Mouse (Mus musculus): Measurements from ENCODE around the gene Cry2. TPM values are rescaled to one million over a fixed set of nuclear protein-coding genes. Genes with fewer than 3 reads are reported as not detected.
"Not testable (repeated sequence)": the region's sequence is repeated elsewhere in the genome, so short reads cannot be mapped to it uniquely, and the experiment has no call there.

Gene Cry2
- polyA plus RNA-seq, 1 experiment from 2014 or later = 46.8 TPM

- Histone ChIP-seq H3K27ac (ENCODE audit: low read length) (no peak overlapping the region), H3K4me1 (replicated peaks; ENCODE audit: control insufficient read depth, insufficient read depth, low read length) (peaks cover 6% of the 10 kb centered on the region), H3K4me2 (ENCODE audit: low read length) (no peak overlapping the region), H3K4me3 (replicated peaks; ENCODE audit: low read length) (no peak overlapping the region), H3K27me3 (replicated peaks; ENCODE audit: control insufficient read depth, insufficient read depth, low read length) (no peaks in the 10 kb centered on the region), H3K9ac (replicated peaks; ENCODE audit: low read depth, low read length) (no peak overlapping the region), H3K36me3 (ENCODE audit: control insufficient read depth, insufficient read depth) (peaks cover 41% of the 10 kb centered on the region), H3K9me3 (ENCODE audit: control insufficient read depth, low read length) (no peaks in the 10 kb centered on the region)
- no peak for ATAC-seq
- 87% methylated on average over 7 of the region's 7 CpGs for WGBS
These were observed 28.2 kb downstream of the Cry2 start for GRCm38 (mm10) chr2:92405687-92406086.

GRCm38 (mm10) chr2:92404737-92405136 lies 29.1 kb downstream of the Cry2 start:
- Histone ChIP-seq H3K36me3 (ENCODE audit: control insufficient read depth, insufficient read depth) (peaks cover 32% of the 10 kb centered on the region), H3K27ac (ENCODE audit: low read length) (no peak overlapping the region), H3K9me3 (ENCODE audit: control insufficient read depth, low read length) (no peaks in the 10 kb centered on the region), H3K4me3 (replicated peaks; ENCODE audit: low read length) (no peak overlapping the region), H3K9ac (replicated peaks; ENCODE audit: low read depth, low read length) (no peak overlapping the region), H3K4me2 (ENCODE audit: low read length) (no peak overlapping the region), H3K4me1 (replicated peaks; ENCODE audit: control insufficient read depth, insufficient read depth, low read length) (peaks cover 12% of the 10 kb centered on the region), H3K27me3 (replicated peaks; ENCODE audit: control insufficient read depth, insufficient read depth, low read length) (no peaks in the 10 kb centered on the region)
- no peak for ATAC-seq
- WGBS = 92% methylated on average over 6 of the region's 6 CpGs

GRCm38 (mm10) chr2:92403776-92404319 lies 30.0 kb downstream of the Cry2 start:
- Histone ChIP-seq H3K27ac (ENCODE audit: low read length) (no peak overlapping the region), H3K4me1 (replicated peaks; ENCODE audit: control insufficient read depth, insufficient read depth, low read length) (peaks cover 21% of the 10 kb centered on the region), H3K9me3 (ENCODE audit: control insufficient read depth, low read length) (no peaks in the 10 kb centered on the region), H3K36me3 (ENCODE audit: control insufficient read depth, insufficient read depth) (peaks cover 23% of the 10 kb centered on the region), H3K4me3 (replicated peaks; ENCODE audit: low read length) (no peak overlapping the region), H3K4me2 (ENCODE audit: low read length) (no peak overlapping the region), H3K27me3 (replicated peaks; ENCODE audit: control insufficient read depth, insufficient read depth, low read length) (no peaks in the 10 kb centered on the region), H3K9ac (replicated peaks; ENCODE audit: low read depth, low read length) (no peak overlapping the region)
- no peak for ATAC-seq
- WGBS = 94% methylated on average over 5 of the region's 5 CpGs

GRCm38 (mm10) chr2:92402591-92403326 lies 31.1 kb downstream of the Cry2 start:
- Histone ChIP-seq H3K4me1 (replicated peaks; ENCODE audit: control insufficient read depth, insufficient read depth, low read length) (peaks cover 27% of the 10 kb centered on the region), H3K4me3 (replicated peaks; ENCODE audit: low read length) (no peak overlapping the region), H3K36me3 (ENCODE audit: control insufficient read depth, insufficient read depth) (peaks cover 17% of the 10 kb centered on the region), H3K27ac (ENCODE audit: low read length) (peak overlapping the region; percentile 44; the same call in 1 of the 2 replicates), H3K4me2 (ENCODE audit: low read length) (no peak overlapping the region), H3K27me3 (replicated peaks; ENCODE audit: control insufficient read depth, insufficient read depth, low read length) (no peaks in the 10 kb centered on the region), H3K9ac (replicated peaks; ENCODE audit: low read depth, low read length) (no peak overlapping the region), H3K9me3 (ENCODE audit: control insufficient read depth, low read length) (no peaks in the 10 kb centered on the region)
- no peak; the same call in 1 of the 2 replicates for ATAC-seq
- 61% methylated on average over 4 of the region's 4 CpGs for WGBS

GRCm38 (mm10) chr2:92401091-92401561 lies 32.7 kb downstream of the Cry2 start, which contains the start of gene Mapk8ip1:
Gene Mapk8ip1 (minus strand): TSS chr2:92401263.
- peak within 1 kb of the TSS; percentile 85 for H3K4me3 ChIP-seq (replicated peaks; ENCODE audit: low read length)
- no peaks in the 10 kb centered on the region for H3K27me3 ChIP-seq (replicated peaks; ENCODE audit: control insufficient read depth, insufficient read depth, low read length)
- WGBS = under 1% methylated on average over 42 of the region's 59 CpGs
- peak within 1 kb of the TSS; percentile 87 for H3K4me2 ChIP-seq (ENCODE audit: low read length)
- H3K9me3 ChIP-seq (ENCODE audit: control insufficient read depth, low read length) = no peaks in the 10 kb centered on the region
- ATAC-seq = peak; percentile 65
- H3K9ac ChIP-seq (replicated peaks; ENCODE audit: low read depth, low read length) = peak within 1 kb of the TSS; percentile 96
- 0 out of 2 replicates have a peak within 1 kb of the TSS, but pooled peaks have one; percentile 15 for H3K27ac ChIP-seq (ENCODE audit: low read length)
- H3K4me1 ChIP-seq (replicated peaks; ENCODE audit: control insufficient read depth, insufficient read depth, low read length) = peaks cover 32% of the 10 kb centered on the region
- H3K36me3 ChIP-seq (ENCODE audit: control insufficient read depth, insufficient read depth) = peaks cover 10% of the 10 kb centered on the region

- Histone ChIP-seq H3K9ac (replicated peaks; ENCODE audit: low read depth, low read length) (peak overlapping the region; percentile 96), H3K36me3 (ENCODE audit: control insufficient read depth, insufficient read depth) (peaks cover 8% of the 10 kb centered on the region), H3K4me3 (replicated peaks; ENCODE audit: low read length) (peak overlapping the region; percentile 85), H3K4me2 (ENCODE audit: low read length) (peak overlapping the region; percentile 87), H3K27me3 (replicated peaks; ENCODE audit: control insufficient read depth, insufficient read depth, low read length) (no peaks in the 10 kb centered on the region), H3K9me3 (ENCODE audit: control insufficient read depth, low read length) (no peaks in the 10 kb centered on the region), H3K4me1 (replicated peaks; ENCODE audit: control insufficient read depth, insufficient read depth, low read length) (peaks cover 32% of the 10 kb centered on the region), H3K27ac (ENCODE audit: low read length) (0 out of 2 replicates have a peak overlapping the region, but pooled peaks have one; percentile 15)
- no peak; the same call in 1 of the 2 replicates for ATAC-seq
- WGBS = under 1% methylated on average over 20 of the region's 22 CpGs
These were observed 33.2 kb downstream of the Cry2 start for GRCm38 (mm10) chr2:92400682-92401081.

GRCm38 (mm10) chr2:92399877-92400276 lies 34.0 kb downstream of the Cry2 start:
- WGBS = 40% methylated on average over 3 of the region's 4 CpGs
- peak overlapping the region; percentile 87 for H3K4me2 ChIP-seq (ENCODE audit: low read length)
- peak overlapping the region; percentile 96; the same call in 1 of the 2 replicates for H3K9ac ChIP-seq (replicated peaks; ENCODE audit: low read depth, low read length)

GRCm38 (mm10) chr2:92397436-92397835 lies 36.4 kb downstream of the Cry2 start:
- Histone ChIP-seq H3K27me3 (replicated peaks; ENCODE audit: control insufficient read depth, insufficient read depth, low read length) (no peaks in the 10 kb centered on the region), H3K36me3 (ENCODE audit: control insufficient read depth, insufficient read depth) (no peaks in the 10 kb centered on the region), H3K27ac (ENCODE audit: low read length) (no peak overlapping the region), H3K4me2 (ENCODE audit: low read length) (no peak overlapping the region), H3K9ac (replicated peaks; ENCODE audit: low read depth, low read length) (no peak overlapping the region), H3K9me3 (ENCODE audit: control insufficient read depth, low read length) (no peaks in the 10 kb centered on the region), H3K4me1 (replicated peaks; ENCODE audit: control insufficient read depth, insufficient read depth, low read length) (peaks cover 40% of the 10 kb centered on the region), H3K4me3 (replicated peaks; ENCODE audit: low read length) (no peak overlapping the region)
- no peak for ATAC-seq
- 80% methylated on average over 1 of the region's 1 CpGs for WGBS

More at GRCm38 (mm10) chr2:92399877-92400276, 34.0 kb downstream of the Cry2 start:
- H3K4me1 ChIP-seq (replicated peaks; ENCODE audit: control insufficient read depth, insufficient read depth, low read length) = peaks cover 32% of the 10 kb centered on the region
- peak overlapping the region; percentile 85 for H3K4me3 ChIP-seq (replicated peaks; ENCODE audit: low read length)
- not testable (repeated sequence) for H3K9me3 ChIP-seq (ENCODE audit: control insufficient read depth, low read length); H3K27ac ChIP-seq (ENCODE audit: low read length); ATAC-seq; H3K27me3 ChIP-seq (replicated peaks; ENCODE audit: control insufficient read depth, insufficient read depth, low read length); H3K36me3 ChIP-seq (ENCODE audit: control insufficient read depth, insufficient read depth)

GRCm38 (mm10) chr2:92395535-92395934 lies 38.3 kb downstream of the Cry2 start:
- no peaks in the 10 kb centered on the region for H3K36me3 ChIP-seq (ENCODE audit: control insufficient read depth, insufficient read depth)
- no peak overlapping the region for H3K4me2 ChIP-seq (ENCODE audit: low read length)
- H3K27ac ChIP-seq (ENCODE audit: low read length) = no peak overlapping the region
- no peaks in the 10 kb centered on the region for H3K27me3 ChIP-seq (replicated peaks; ENCODE audit: control insufficient read depth, insufficient read depth, low read length)
- no peak overlapping the region for H3K4me3 ChIP-seq (replicated peaks; ENCODE audit: low read length)
- peaks cover 48% of the 10 kb centered on the region for H3K4me1 ChIP-seq (replicated peaks; ENCODE audit: control insufficient read depth, insufficient read depth, low read length)
- no peak for ATAC-seq
- no peak overlapping the region for H3K9ac ChIP-seq (replicated peaks; ENCODE audit: low read depth, low read length)
- no peaks in the 10 kb centered on the region for H3K9me3 ChIP-seq (ENCODE audit: control insufficient read depth, low read length)
- WGBS = 93% methylated on average over 3 of the region's 3 CpGs
